Mouse (Mus musculus): ENCODE data around the gene Coq10a.
"Not testable (repeated sequence)": the region's sequence is repeated elsewhere in the genome, so short reads cannot be mapped to it uniquely, and the experiment has no call there.

Coq10a gene

DNA sequence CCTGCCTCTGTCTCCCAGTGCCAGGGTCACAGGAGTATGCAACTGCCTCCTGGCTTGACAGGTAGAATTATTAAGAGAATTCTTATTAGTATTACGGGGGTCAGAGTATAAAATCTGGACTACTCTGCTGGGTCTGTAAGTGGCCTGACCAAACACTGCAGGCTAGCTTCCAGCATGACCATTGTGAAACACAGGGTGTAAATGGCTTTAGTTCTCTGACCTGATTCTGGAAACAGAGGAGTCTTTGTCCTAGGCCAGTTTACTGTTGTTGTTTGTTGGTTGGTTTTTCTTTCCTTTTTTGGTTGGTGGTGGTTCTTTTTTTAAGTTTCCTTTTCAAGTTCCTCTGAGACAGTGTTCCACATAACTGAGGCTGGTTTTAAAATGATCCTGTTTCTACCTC is 25.4 kb downstream of the Coq10a start:
- no peak for DNase-seq

- DNase-seq = no peak
These were observed 28.5 kb downstream of the Coq10a start for GRCm38 (mm10) chr10:128340257-128340656.

- DNase-seq = no peak
These were observed 29.8 kb downstream of the Coq10a start for GRCm38 (mm10) chr10:128338948-128339347.

GRCm38 (mm10) chr10:128338415-128338814 is 30.4 kb downstream of the Coq10a start:
- DNase-seq = no peak

DNA sequence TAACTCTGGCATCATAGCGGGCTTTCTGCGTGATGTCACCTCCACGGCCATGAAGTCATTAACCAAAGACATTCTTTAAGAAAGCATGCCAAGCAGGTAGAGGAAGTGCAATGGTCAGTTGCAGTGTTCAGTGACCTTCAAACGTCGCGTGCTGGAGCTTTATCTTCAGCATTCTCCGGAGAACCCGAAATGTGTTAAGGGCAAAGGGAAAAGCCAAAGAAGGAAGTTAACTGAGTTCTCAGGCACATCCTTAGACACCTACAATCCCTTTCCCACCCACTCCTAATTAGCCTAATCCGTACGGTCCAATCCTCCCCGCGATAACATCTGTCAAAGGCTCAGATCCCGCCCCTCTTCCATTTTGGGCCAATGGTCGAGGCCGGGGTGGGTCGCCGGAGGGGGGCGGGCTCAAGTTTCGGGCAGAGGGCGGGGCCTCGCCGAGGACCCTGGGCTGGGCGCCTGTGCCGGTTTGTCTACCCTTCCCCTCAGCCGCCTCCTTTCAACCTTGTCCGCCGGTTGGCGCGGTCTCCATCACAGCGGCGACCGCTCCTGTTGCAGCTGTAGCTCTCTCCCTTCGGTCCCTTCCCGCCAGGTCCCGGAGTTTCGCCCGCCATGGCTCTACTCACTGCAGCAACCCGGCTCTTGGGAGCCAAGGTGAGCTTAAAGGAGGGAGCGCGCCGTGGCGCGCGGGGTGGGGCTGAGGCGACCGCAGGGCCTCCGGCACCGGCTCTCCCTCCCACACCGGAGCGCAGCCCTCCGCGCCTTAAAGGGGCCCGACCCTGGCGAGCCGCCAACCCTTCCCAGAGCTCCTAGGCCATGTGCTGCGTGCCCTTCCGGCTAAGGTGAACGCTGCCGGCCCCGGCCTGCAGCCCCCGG is 31.3 kb downstream of the Coq10a start, which contains the start of gene Cs:
Gene Cs, plus strand, starts transcription at position 429 of the 876 bp plus-strand sequence.
- DNase-seq = peak; percentile 99

- no peak for DNase-seq
These were observed 32.2 kb downstream of the Coq10a start for GRCm38 (mm10) chr10:128336597-128336996.

GRCm38 (mm10) chr10:128336195-128336594 is 32.6 kb downstream of the Coq10a start:
- no peak for DNase-seq

DNA sequence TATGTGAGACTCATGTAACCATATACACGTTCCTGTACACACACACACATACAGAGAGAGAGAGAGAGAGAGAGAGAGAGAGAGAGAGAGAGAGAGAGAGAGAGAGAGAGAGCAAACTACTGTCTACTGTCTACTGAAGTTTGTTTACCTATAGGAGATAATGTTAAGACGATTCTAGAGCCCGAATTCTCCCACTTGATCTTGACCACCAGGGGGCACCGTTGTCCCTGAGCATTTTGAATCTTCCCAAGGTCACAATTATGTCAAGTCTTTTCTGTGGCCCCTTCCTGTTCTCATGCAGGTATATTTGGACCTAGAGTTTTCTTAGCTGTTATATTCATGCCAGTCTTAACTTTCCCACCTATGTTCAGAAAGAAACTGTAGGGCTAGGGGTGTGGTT is 33.2 kb downstream of the Coq10a start:
- DNase-seq = no peak

DNA sequence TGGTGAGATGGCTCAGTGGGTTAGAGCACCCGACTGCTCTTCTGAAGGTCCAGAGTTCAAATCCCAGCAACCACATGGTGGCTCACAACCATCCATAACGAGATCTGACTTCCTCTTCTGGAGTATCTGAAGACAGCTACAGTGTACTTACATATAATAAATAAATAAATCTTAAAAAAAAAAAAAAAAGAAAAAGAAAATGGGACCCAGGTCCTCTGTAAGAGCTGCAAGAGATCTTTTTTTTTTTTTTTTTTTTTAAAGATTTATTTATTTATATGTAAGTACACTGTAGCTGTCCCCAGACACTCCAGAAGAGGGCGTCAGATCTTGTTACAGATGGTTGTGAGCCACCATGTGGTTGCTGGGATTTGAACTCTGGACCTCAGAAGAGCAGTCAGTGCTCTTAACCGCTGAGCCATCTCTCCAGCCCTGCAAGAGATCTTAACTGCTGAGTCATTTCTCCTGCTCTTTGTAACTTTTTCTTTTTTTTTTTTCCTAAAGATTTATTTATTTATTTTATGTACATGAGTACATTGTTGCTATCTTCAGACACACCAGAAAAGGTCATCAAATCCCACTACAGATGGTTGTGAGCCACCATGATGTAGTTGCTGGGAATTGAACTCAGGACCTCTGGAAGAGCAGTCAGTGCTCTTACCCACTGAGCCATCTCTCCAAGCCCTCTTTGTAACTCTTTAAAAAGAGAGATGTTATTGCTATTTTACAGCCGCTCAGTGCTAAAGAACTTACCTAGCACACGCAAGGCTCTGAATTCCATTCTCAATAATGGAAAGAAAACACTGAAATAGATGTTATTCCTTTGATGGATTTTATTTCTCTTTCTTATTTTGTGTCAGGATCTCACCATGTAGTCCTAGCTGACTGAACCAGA is 36.2 kb downstream of the Coq10a start:
- DNase-seq = not testable (repeated sequence)

DNA sequence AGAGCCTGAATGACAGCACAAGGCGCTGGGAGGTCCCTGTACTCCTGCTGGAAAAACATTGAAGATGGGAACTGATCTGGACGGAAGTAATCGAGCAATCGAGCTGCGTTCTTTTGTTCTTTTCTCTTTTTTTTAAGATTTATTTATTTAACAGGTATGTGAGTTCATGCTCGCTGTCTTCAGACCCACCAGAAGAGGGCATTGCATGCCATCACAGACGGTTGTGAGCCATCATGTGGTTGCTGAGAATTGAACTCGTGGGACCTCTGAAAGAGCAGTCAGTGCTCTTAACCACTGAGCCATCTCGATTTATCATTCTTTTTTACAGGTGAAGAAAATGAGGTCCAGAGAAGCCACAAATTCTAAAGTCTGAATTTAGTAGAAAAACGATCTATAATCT is 41.2 kb downstream of the Coq10a start:
- DNase-seq = no peak

- no peak for DNase-seq
These were observed 42.0 kb downstream of the Coq10a start for GRCm38 (mm10) chr10:128326825-128327224.

DNA sequence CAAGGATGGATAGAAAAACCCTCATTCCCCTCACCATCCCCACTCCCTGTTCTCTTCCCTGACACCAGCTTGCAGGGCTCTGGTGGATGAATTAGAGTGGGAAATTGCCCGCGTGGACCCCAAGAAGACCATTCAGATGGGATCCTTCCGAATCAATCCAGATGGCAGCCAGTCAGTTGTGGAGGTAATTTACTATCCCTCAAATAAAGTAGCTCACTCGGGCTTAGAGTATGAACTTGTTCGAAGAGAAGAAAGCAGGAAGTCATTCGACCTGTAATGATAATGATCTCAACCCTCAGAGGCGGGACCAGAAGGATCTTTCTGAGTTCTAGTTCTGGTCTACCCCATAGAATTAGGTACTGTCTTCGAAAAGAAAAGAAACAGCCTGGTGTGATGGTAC is 45.3 kb downstream of the Coq10a start:
- DNase-seq = no peak

- DNase-seq = peak; percentile 98
These were observed 46.4 kb downstream of the Coq10a start, which contains the start of gene Cnpy2 for GRCm38 (mm10) chr10:128322141-128323108. TSS of gene Cnpy2 (plus strand) at chr10:128322459.

GRCm38 (mm10) chr10:128321641-128322040 is 47.2 kb downstream of the Coq10a start:
- DNase-seq = no peak

DNA sequence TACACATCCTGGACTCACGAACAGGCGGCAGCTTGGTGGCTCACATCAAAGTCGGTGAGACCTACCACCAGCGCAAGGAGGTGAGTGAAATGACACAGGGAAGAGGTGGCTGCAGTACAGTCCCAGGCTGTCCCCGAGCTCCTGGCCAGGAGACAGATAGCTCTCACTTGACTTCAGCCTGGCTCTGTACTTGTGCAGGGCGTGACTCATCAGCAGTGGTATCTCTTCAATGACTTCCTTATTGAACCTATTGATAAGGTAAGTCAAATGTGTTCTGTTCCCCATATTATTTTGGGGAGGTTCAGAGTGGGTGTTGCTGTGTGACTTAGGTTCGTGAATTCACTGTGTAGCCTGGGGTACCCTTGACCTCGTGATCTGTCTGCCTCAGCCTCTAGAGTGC is 53.2 kb downstream of the Coq10a start:
- DNase-seq = no peak
